ENCODE assay signal across 20 mouse cellular contexts in genomic region chr11:34070596-34070995, GRCm38 (mm10). TPM values are rescaled to one million over a fixed set of nuclear protein-coding genes. Genes with fewer than 3 reads are reported as not detected.
"Had no signal": no experiment of that assay in that cellular context is flagged by ENCODE, and none has a peak within 500 bp of the region (broad histone marks: within the 10 kb centered on the region; RNA-seq: fewer than 3 reads in every experiment).

No protein-coding gene starts in this region.

- H3K9ac ChIP-seq: limb, embryonic 13.5 days; liver, embryonic 14.5 days; neural tube, embryonic 15.5 days had no signal

- H3K27me3 ChIP-seq: neural tube, embryonic 15.5 days had no signal

- H3K4me3 ChIP-seq: limb, embryonic 13.5 days; midbrain, embryonic 10.5 days; myocyte; neural tube, embryonic 15.5 days had no signal

- H3K27ac ChIP-seq: kidney, postnatal 0 days; limb, embryonic 13.5 days; liver, embryonic 14.5 days; midbrain, embryonic 10.5 days; neural tube, embryonic 15.5 days had no signal

- ATAC-seq: intestine, embryonic 16.5 days had no signal

- H3K4me2 ChIP-seq: limb, embryonic 13.5 days; neural tube, embryonic 15.5 days had no signal

- H3K36me3 ChIP-seq: limb, embryonic 13.5 days; midbrain, embryonic 10.5 days; neural tube, embryonic 15.5 days had no signal

- DNase-seq: kidney, adult 8-10 months; left cerebral cortex, postnatal 4 days; lung, adult 2 months; lung, postnatal 14 days; midbrain, embryonic 14.5 days; spleen, adult 18-20 months; thymus, postnatal 36 days had no signal

- H3K4me1 ChIP-seq: midbrain, embryonic 10.5 days had no signal

- H3K9me3 ChIP-seq: limb, embryonic 13.5 days; midbrain, embryonic 10.5 days had no signal

RNA-seq across cellular contexts. Expression of gene 4930469K13Rik, which starts 27.8 kb away (rescaled TPM):
- total RNA-seq: layer of hippocampus, adult 8-10 months; layer of hippocampus, postnatal 14 days; left cerebral cortex, adult 18-20 months; left cerebral cortex, postnatal 10 days; left cerebral cortex, postnatal 4 days; liver, adult 2 months had no signal
- polyA plus RNA-seq: kidney, postnatal 0 days; large intestine, adult 2 months; liver, adult 2 months; liver, embryonic 14.5 days; lung, adult 2 months; midbrain, embryonic 10.5 days; midbrain, embryonic 14.5 days; myocyte had no signal
